Mouse (Mus musculus): ENCODE measurements around the gene Olfr683.

GRCm38 (mm10) chr7:105146912-105147311 is at the start of gene Olfr683:
- TF ChIP-seq CTCF (IDR thresholded peaks at IDR 0.05; ENCODE audit: low read depth, low read length), result no peak
- no peak for TF ChIP-seq POLR2A (IDR thresholded peaks at IDR 0.05; ENCODE audit: insufficient read depth, low read length)
